Mouse (Mus musculus): ENCODE measurements around the gene Btbd9. TPM values are rescaled to one million over a fixed set of nuclear protein-coding genes. Genes with fewer than 3 reads are reported as not detected.

Btbd9 gene
- polyA plus RNA-seq, 1 experiment, result 15.3 TPM

DNA sequence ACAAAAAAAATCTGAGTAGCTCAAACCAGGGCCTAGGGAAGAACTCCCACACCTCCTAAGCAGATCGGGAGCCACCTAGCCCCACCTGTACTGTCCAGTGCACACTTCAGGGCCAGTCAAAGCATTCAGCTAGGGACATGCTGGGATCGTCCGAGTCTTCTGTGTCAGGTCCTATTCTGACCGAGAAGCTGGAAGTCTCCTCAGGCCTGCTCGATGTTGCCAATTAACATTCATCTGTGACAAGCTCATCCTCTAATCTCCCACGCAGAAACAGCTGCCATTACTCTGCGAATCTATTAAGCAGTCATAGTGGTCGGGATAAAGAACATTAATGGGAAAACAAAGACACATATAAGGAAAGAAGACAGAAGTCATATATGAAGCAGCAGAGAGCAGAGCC lies 106.0 kb downstream of the Btbd9 start:
- Histone ChIP-seq H3ac (ENCODE audit: control insufficient read depth, insufficient read length, low read depth) (no peak overlapping the region), H3K27me3 (ENCODE audit: control insufficient read depth, insufficient read depth, insufficient read length) (no peaks in the 10 kb centered on the region), H3K36me3 (ENCODE audit: control insufficient read depth, insufficient read depth) (no peaks in the 10 kb centered on the region), H3K4me3 (ENCODE audit: insufficient read depth, poor library complexity, severe bottlenecking) (no peak overlapping the region), H3K79me2 (ENCODE audit: control insufficient read depth, insufficient read depth) (no peaks in the 10 kb centered on the region), H3K79me3 (ENCODE audit: low read depth) (no peaks in the 10 kb centered on the region)
- TF ChIP-seq FOSL1 (IDR thresholded peaks at IDR 0.05; ENCODE audit: insufficient read depth, low read length, poor library complexity, severe bottlenecking) (no peak), CTCF (IDR thresholded peaks at IDR 0.05; ENCODE audit: control insufficient read depth, insufficient read depth, insufficient read length) (no peak), MAX (IDR thresholded peaks at IDR 0.05) (no peak), USF1 (IDR thresholded peaks at IDR 0.05; ENCODE audit: low read depth) (no peak)

DNA sequence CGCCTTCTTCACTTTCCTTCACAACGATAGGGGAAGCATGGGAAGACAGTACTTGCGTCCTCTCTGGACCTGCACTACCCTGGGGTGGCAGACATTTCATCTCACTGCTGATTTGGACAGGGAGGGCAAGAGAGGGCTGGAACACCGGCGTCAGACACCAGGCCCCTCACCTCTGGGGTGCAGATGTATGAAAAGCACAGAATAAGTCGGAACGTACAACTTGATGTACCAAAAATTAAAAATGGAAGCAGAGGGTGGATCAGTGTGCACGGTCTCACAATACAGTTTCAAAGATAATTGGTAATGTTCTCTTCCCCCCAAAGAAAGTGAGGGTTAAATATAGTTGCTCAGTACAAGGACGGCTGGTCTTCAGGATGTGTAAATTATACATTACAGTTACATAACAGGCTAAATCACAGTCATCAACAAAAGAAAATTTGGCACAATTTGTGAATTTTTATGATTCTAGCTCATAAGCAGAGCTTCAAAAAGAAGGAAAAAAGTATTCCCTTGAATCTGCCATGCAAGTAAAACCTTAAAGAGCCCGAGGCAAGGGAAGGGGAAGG lies 106.7 kb downstream of the Btbd9 start:
- Histone ChIP-seq H3K4me3 (ENCODE audit: insufficient read depth, poor library complexity, severe bottlenecking) (no peak overlapping the region), H3K36me3 (ENCODE audit: control insufficient read depth, insufficient read depth) (no peaks in the 10 kb centered on the region), H3K27me3 (ENCODE audit: control insufficient read depth, insufficient read depth, insufficient read length) (no peaks in the 10 kb centered on the region), H3ac (ENCODE audit: control insufficient read depth, insufficient read length, low read depth) (no peak overlapping the region), H3K79me2 (ENCODE audit: control insufficient read depth, insufficient read depth) (no peaks in the 10 kb centered on the region), H3K79me3 (ENCODE audit: low read depth) (no peaks in the 10 kb centered on the region)
- TF ChIP-seq USF1 (IDR thresholded peaks at IDR 0.05; ENCODE audit: low read depth), result no peak
- TF ChIP-seq MYOD1 (IDR thresholded peaks at IDR 0.05; ENCODE audit: control insufficient read depth, insufficient read length, low read depth), result no peak
- no peak for TF ChIP-seq CEBPB (IDR thresholded peaks at IDR 0.05; ENCODE audit: low read depth)

DNA sequence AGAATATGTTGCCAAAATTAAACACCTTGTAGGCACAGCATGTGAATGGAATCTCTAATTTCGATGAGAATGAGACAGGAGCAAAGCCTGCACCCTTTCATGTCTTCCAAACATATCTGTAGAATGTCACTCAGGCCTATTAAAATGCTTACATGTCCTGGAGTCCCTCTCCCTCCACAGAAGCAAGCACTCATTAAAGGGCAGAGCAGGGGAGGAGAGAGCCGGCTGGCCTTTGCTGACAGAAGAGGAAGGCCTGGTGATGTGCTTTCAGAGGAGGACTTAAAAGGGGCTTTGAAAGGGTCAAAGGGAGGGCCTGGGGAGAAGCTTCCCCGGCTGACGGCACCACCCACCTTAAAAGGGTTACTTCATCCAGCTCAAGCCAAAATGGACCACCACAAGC lies 107.9 kb downstream of the Btbd9 start:
- no peaks in the 10 kb centered on the region for H3K79me2 ChIP-seq (ENCODE audit: control insufficient read depth, insufficient read depth)
- no peak overlapping the region for H3ac ChIP-seq (ENCODE audit: control insufficient read depth, insufficient read length, low read depth)
- H3K36me3 ChIP-seq (ENCODE audit: control insufficient read depth, insufficient read depth), result no peaks in the 10 kb centered on the region
- TF ChIP-seq MAX (IDR thresholded peaks at IDR 0.05), result no peak
- TF ChIP-seq MYOD1 (IDR thresholded peaks at IDR 0.05; ENCODE audit: control insufficient read depth, insufficient read length, low read depth), result no peak
- TF ChIP-seq FOSL1 (IDR thresholded peaks at IDR 0.05; ENCODE audit: insufficient read depth, low read length, poor library complexity, severe bottlenecking), result no peak
- TF ChIP-seq MYOG (IDR thresholded peaks at IDR 0.05; ENCODE audit: control insufficient read depth, extremely low read depth, insufficient read length), result no peak
- no peak for TF ChIP-seq CTCF (IDR thresholded peaks at IDR 0.05; ENCODE audit: control insufficient read depth, insufficient read depth, insufficient read length)
- TF ChIP-seq USF1 (IDR thresholded peaks at IDR 0.05; ENCODE audit: low read depth), result no peak
- no peak for TF ChIP-seq CEBPB (IDR thresholded peaks at IDR 0.05; ENCODE audit: low read depth)
- no peaks in the 10 kb centered on the region for H3K79me3 ChIP-seq (ENCODE audit: low read depth)
- H3K27me3 ChIP-seq (ENCODE audit: control insufficient read depth, insufficient read depth, insufficient read length), result no peaks in the 10 kb centered on the region
- H3K4me3 ChIP-seq (ENCODE audit: insufficient read depth, poor library complexity, severe bottlenecking), result no peak overlapping the region

DNA sequence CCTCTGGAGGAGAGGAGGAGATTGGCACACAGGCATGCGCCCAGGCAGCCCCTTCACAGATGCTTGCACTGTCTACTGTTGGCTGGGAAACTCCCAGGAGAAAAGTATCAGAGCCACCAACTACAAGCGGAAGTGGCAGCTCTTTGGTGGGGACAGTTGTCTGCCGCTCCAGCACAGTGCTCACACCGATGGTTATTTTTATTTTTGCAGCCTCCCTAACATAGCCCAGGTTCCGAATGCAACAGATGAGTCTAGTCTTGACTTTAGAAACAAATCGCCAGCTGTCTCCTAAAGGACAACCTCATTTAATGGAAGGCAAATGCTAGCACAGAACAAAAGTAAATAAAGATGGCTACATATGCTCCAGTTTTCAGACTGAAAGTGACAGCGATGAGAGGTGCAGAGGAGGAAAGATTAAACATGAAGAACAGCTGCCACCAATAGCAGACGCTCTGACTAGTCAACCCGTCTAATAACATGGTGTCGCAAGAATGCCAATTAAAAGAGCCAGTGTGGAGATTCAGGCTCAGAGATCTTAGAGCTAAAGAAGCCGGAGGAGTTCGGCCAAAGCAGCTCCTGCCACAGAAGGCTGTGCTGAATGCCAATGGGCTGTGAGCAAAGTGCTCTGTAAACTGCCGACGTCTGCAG lies 108.6 kb downstream of the Btbd9 start:
- Histone ChIP-seq H3K79me2 (ENCODE audit: control insufficient read depth, insufficient read depth) (no peaks in the 10 kb centered on the region), H3K36me3 (ENCODE audit: control insufficient read depth, insufficient read depth) (no peaks in the 10 kb centered on the region), H3K27me3 (ENCODE audit: control insufficient read depth, insufficient read depth, insufficient read length) (no peaks in the 10 kb centered on the region), H3ac (ENCODE audit: control insufficient read depth, insufficient read length, low read depth) (no peak overlapping the region), H3K4me3 (ENCODE audit: insufficient read depth, poor library complexity, severe bottlenecking) (no peak overlapping the region), H3K79me3 (ENCODE audit: low read depth) (no peaks in the 10 kb centered on the region)
- TF ChIP-seq MAX (IDR thresholded peaks at IDR 0.05) (no peak), USF1 (IDR thresholded peaks at IDR 0.05; ENCODE audit: low read depth) (no peak), MYOD1 (IDR thresholded peaks at IDR 0.05; ENCODE audit: control insufficient read depth, insufficient read length, low read depth) (peak; percentile 68), CEBPB (IDR thresholded peaks at IDR 0.05; ENCODE audit: low read depth) (peak; percentile 66), MYOG (IDR thresholded peaks at IDR 0.05; ENCODE audit: control insufficient read depth, extremely low read depth, insufficient read length) (no peak), FOSL1 (IDR thresholded peaks at IDR 0.05; ENCODE audit: insufficient read depth, low read length, poor library complexity, severe bottlenecking) (no peak), CTCF (IDR thresholded peaks at IDR 0.05; ENCODE audit: control insufficient read depth, insufficient read depth, insufficient read length) (no peak)

DNA sequence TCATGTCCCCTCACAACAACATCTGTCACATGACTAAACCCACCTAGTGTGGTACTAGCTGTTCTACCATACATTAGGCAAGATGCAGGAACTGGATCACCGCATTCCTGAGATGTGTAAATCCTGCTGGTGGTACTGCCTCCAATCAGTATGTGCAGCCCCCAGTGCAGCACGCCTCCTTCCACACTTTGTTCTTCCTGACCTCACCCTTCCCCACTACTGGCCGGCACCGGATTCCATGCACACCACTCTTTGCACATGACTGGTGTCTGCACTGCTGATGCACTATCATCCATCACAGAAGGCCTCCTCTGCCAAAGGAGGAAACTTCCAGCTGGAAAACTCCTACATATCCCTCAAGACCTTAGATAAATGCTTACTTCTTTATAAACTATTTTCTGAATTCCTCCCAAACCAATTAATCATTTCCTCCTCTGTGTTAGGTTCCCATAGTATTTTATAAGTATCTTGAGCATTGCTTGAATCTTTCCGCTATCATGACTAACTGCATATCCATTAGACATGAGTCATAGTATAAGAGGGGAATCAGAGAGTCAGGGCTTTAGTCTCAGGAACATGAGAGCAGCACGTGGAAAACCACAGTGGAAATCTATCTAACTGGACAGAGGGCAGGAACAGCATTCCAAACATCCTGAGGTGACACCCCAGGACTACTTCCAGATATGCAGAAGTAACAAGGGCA lies 111.1 kb downstream of the Btbd9 start:
- Histone ChIP-seq H3K79me3 (ENCODE audit: low read depth) (no peaks in the 10 kb centered on the region), H3K79me2 (ENCODE audit: control insufficient read depth, insufficient read depth) (no peaks in the 10 kb centered on the region), H3K4me3 (ENCODE audit: insufficient read depth, poor library complexity, severe bottlenecking) (no peak overlapping the region), H3K36me3 (ENCODE audit: control insufficient read depth, insufficient read depth) (no peaks in the 10 kb centered on the region), H3ac (ENCODE audit: control insufficient read depth, insufficient read length, low read depth) (no peak overlapping the region), H3K27me3 (ENCODE audit: control insufficient read depth, insufficient read depth, insufficient read length) (no peaks in the 10 kb centered on the region)
- no peak for TF ChIP-seq MYOD1 (IDR thresholded peaks at IDR 0.05; ENCODE audit: control insufficient read depth, insufficient read length, low read depth)
- TF ChIP-seq FOSL1 (IDR thresholded peaks at IDR 0.05; ENCODE audit: insufficient read depth, low read length, poor library complexity, severe bottlenecking), result no peak
- TF ChIP-seq MAX (IDR thresholded peaks at IDR 0.05), result peak; percentile 96
- no peak for TF ChIP-seq CEBPB (IDR thresholded peaks at IDR 0.05; ENCODE audit: low read depth)
- peak; percentile 83 for TF ChIP-seq USF1 (IDR thresholded peaks at IDR 0.05; ENCODE audit: low read depth)
- TF ChIP-seq CTCF (IDR thresholded peaks at IDR 0.05; ENCODE audit: control insufficient read depth, insufficient read depth, insufficient read length), result no peak
- no peak for TF ChIP-seq MYOG (IDR thresholded peaks at IDR 0.05; ENCODE audit: control insufficient read depth, extremely low read depth, insufficient read length)

All from C2C12 (cell line).